Mouse (Mus musculus): ENCODE data around the gene Arnt. TPM values are rescaled to one million over a fixed set of nuclear protein-coding genes. Genes with fewer than 3 reads are reported as not detected.
"Not testable (repeated sequence)": the region's sequence is repeated elsewhere in the genome, so short reads cannot be mapped to it uniquely, and the experiment has no call there.

Arnt gene
- 33.9 and 37.5 TPM in 2 replicates for polyA plus RNA-seq (2016; fragmentation: Nextera tagmentation; extraction: Ambion mirVana)

GRCm38 (mm10) chr3:95434136-95434982 lies at the start of gene Arnt:
TSS of gene Arnt (plus strand) at chr3:95434388.
- Histone ChIP-seq H3K27me3 (replicated peaks; ENCODE audit: low read depth, poor library complexity, severe bottlenecking) (no peaks in the 10 kb centered on the region), H3K36me3 (replicated peaks) (peaks cover 26% of the 10 kb centered on the region), H3K9me3 (no peaks in the 10 kb centered on the region), H3K27ac (replicated peaks) (peak within 1 kb of the TSS; percentile 88), H3K4me1 (peaks cover 15% of the 10 kb centered on the region), H3K4me3 (peak within 1 kb of the TSS; percentile 67)
- under 1% methylated on average over 47 of the region's 47 CpGs for WGBS
- DNase-seq (ENCODE audit: low spot score) = peak; percentile 96

GRCm38 (mm10) chr3:95385401-95386075 lies 48.6 kb upstream of the Arnt start:
- Histone ChIP-seq H3K27me3 (replicated peaks; ENCODE audit: low read depth, poor library complexity, severe bottlenecking) (no peaks in the 10 kb centered on the region), H3K4me1 (no peaks in the 10 kb centered on the region), H3K36me3 (replicated peaks) (no peaks in the 10 kb centered on the region), H3K4me3 (no peak overlapping the region), H3K9me3 (no peaks in the 10 kb centered on the region), H3K27ac (replicated peaks) (no peak overlapping the region)
- WGBS = 89% methylated on average over 5 of the region's 5 CpGs
- no peak for DNase-seq (ENCODE audit: low spot score)

- Histone ChIP-seq H3K4me1 (no peaks in the 10 kb centered on the region), H3K4me3 (no peak overlapping the region), H3K9me3 (peaks cover 8% of the 10 kb centered on the region), H3K27me3 (replicated peaks; ENCODE audit: low read depth, poor library complexity, severe bottlenecking) (no peaks in the 10 kb centered on the region), H3K27ac (replicated peaks) (no peak overlapping the region), H3K36me3 (replicated peaks) (no peaks in the 10 kb centered on the region)
- DNase-seq (ENCODE audit: low spot score) = no peak
- 88% methylated on average over 4 of the region's 4 CpGs for WGBS
Observed at GRCm38 (mm10) chr3:95394385-95394784, 39.8 kb upstream of the Arnt start.

- Histone ChIP-seq H3K4me1 (no peaks in the 10 kb centered on the region), H3K4me3 (no peak within 1 kb of the TSS), H3K36me3 (replicated peaks) (no peaks in the 10 kb centered on the region), H3K27ac (replicated peaks) (no peak within 1 kb of the TSS), H3K9me3 (no peaks in the 10 kb centered on the region), H3K27me3 (replicated peaks; ENCODE audit: low read depth, poor library complexity, severe bottlenecking) (no peaks in the 10 kb centered on the region)
- 96% methylated on average over 3 of the region's 3 CpGs for WGBS
- no peak for DNase-seq (ENCODE audit: low spot score)
Observed at GRCm38 (mm10) chr3:95402741-95403140, 31.4 kb upstream of the Arnt start, which contains the start of gene 4930558C23Rik. TSS of gene 4930558C23Rik (minus strand) at chr3:95402841.

- H3K27me3 ChIP-seq (replicated peaks; ENCODE audit: low read depth, poor library complexity, severe bottlenecking) = no peaks in the 10 kb centered on the region
- H3K4me3 ChIP-seq = no peak overlapping the region
- WGBS = 83% methylated on average over 1 of the region's 1 CpGs
- H3K36me3 ChIP-seq (replicated peaks) = no peaks in the 10 kb centered on the region
- no peaks in the 10 kb centered on the region for H3K9me3 ChIP-seq
- H3K27ac ChIP-seq (replicated peaks) = no peak overlapping the region
- H3K4me1 ChIP-seq = no peaks in the 10 kb centered on the region
- DNase-seq (ENCODE audit: low spot score) = no peak
Observed at GRCm38 (mm10) chr3:95407728-95408127, 26.5 kb upstream of the Arnt start.

GRCm38 (mm10) chr3:95408852-95409251 lies 25.3 kb upstream of the Arnt start:
- Histone ChIP-seq H3K27me3 (replicated peaks; ENCODE audit: low read depth, poor library complexity, severe bottlenecking) (no peaks in the 10 kb centered on the region), H3K9me3 (no peaks in the 10 kb centered on the region), H3K36me3 (replicated peaks) (no peaks in the 10 kb centered on the region), H3K27ac (replicated peaks) (no peak overlapping the region), H3K4me1 (no peaks in the 10 kb centered on the region), H3K4me3 (no peak overlapping the region)
- WGBS = 96% methylated on average over 2 of the region's 2 CpGs
- no peak for DNase-seq (ENCODE audit: low spot score)

GRCm38 (mm10) chr3:95412268-95412667 lies 21.9 kb upstream of the Arnt start:
- Histone ChIP-seq H3K4me3 (no peak overlapping the region), H3K27me3 (replicated peaks; ENCODE audit: low read depth, poor library complexity, severe bottlenecking) (no peaks in the 10 kb centered on the region), H3K27ac (replicated peaks) (no peak overlapping the region), H3K36me3 (replicated peaks) (no peaks in the 10 kb centered on the region), H3K9me3 (no peaks in the 10 kb centered on the region; the same call in 1 of the 2 replicates), H3K4me1 (no peaks in the 10 kb centered on the region)
- 81% methylated on average over 1 of the region's 1 CpGs for WGBS
- no peak for DNase-seq (ENCODE audit: low spot score)

- Histone ChIP-seq H3K36me3 (replicated peaks) (no peaks in the 10 kb centered on the region), H3K27me3 (replicated peaks; ENCODE audit: low read depth, poor library complexity, severe bottlenecking) (no peaks in the 10 kb centered on the region), H3K27ac (replicated peaks) (no peak overlapping the region), H3K4me1 (no peaks in the 10 kb centered on the region), H3K9me3 (peaks cover 33% of the 10 kb centered on the region), H3K4me3 (no peak overlapping the region)
- WGBS = 94% methylated on average over 6 of the region's 6 CpGs
- DNase-seq (ENCODE audit: low spot score) = no peak
Observed at GRCm38 (mm10) chr3:95417866-95418265, 16.3 kb upstream of the Arnt start.

- H3K9me3 ChIP-seq = peaks cover 14% of the 10 kb centered on the region
- not testable (repeated sequence) for H3K27me3 ChIP-seq (replicated peaks; ENCODE audit: low read depth, poor library complexity, severe bottlenecking); H3K4me1 ChIP-seq; H3K27ac ChIP-seq (replicated peaks); H3K36me3 ChIP-seq (replicated peaks); DNase-seq (ENCODE audit: low spot score); H3K4me3 ChIP-seq
- WGBS = 91% methylated on average over 5 of the region's 5 CpGs
Observed at GRCm38 (mm10) chr3:95426476-95426875, 7.7 kb upstream of the Arnt start.

GRCm38 (mm10) chr3:95427117-95427890 lies 6.9 kb upstream of the Arnt start:
- H3K9me3 ChIP-seq; H3K36me3 ChIP-seq (replicated peaks); H3K27me3 ChIP-seq (replicated peaks; ENCODE audit: low read depth, poor library complexity, severe bottlenecking); H3K4me1 ChIP-seq: not testable (repeated sequence)
- DNase-seq (ENCODE audit: low spot score) = peak; percentile 14
- Histone ChIP-seq H3K27ac (replicated peaks) (peak overlapping the region; percentile 51; the same call in 1 of the 2 replicates), H3K4me3 (peak overlapping the region; percentile 50)
- WGBS = 30% methylated on average over 21 of the region's 33 CpGs

- H3K36me3 ChIP-seq (replicated peaks); H3K27me3 ChIP-seq (replicated peaks; ENCODE audit: low read depth, poor library complexity, severe bottlenecking); H3K9me3 ChIP-seq; H3K4me1 ChIP-seq: not testable (repeated sequence)
- Histone ChIP-seq H3K4me3 (peak overlapping the region; percentile 50), H3K27ac (replicated peaks) (peak overlapping the region; percentile 51)
- DNase-seq (ENCODE audit: low spot score) = peak; percentile 35
- WGBS = 24% methylated on average over 16 of the region's 21 CpGs
Observed at GRCm38 (mm10) chr3:95427891-95428238, 6.3 kb upstream of the Arnt start.

- not testable (repeated sequence) for DNase-seq (ENCODE audit: low spot score); H3K9me3 ChIP-seq; H3K27ac ChIP-seq (replicated peaks); H3K36me3 ChIP-seq (replicated peaks); H3K27me3 ChIP-seq (replicated peaks; ENCODE audit: low read depth, poor library complexity, severe bottlenecking); H3K4me3 ChIP-seq; H3K4me1 ChIP-seq
- WGBS = 75% methylated on average over 6 of the region's 11 CpGs
Observed at GRCm38 (mm10) chr3:95428423-95428822, 5.8 kb upstream of the Arnt start.

All from embryonic facial prominence, embryonic 10.5 days (tissue).